Mouse (Mus musculus) brain, embryonic 14.5 days (tissue): Measurements from ENCODE around the gene Scrn1.

Experiments
- CTCF ChIP-seq: fragments of 200-500 bp; IDR thresholded peaks from 2 replicates; pipeline ENCODE4 v1.5.1; 2012; ENCODE audit warnings: inconsistent platforms, mild to moderate bottlenecking, moderate library complexity, borderline replicate concordance; ENCODE audit not compliant: insufficient read depth, insufficient read length; ENCODE audit errors: extremely low read depth
- POLR2A ChIP-seq: fragments of 200-500 bp; IDR thresholded peaks from 2 replicates; pipeline ENCODE4 v1.6.1; 2012; ENCODE audit warnings: mild to moderate bottlenecking, inconsistent platforms, borderline replicate concordance; ENCODE audit not compliant: poor library complexity, insufficient read depth, insufficient read length, severe bottlenecking; ENCODE audit errors: extremely low read depth

DNA sequence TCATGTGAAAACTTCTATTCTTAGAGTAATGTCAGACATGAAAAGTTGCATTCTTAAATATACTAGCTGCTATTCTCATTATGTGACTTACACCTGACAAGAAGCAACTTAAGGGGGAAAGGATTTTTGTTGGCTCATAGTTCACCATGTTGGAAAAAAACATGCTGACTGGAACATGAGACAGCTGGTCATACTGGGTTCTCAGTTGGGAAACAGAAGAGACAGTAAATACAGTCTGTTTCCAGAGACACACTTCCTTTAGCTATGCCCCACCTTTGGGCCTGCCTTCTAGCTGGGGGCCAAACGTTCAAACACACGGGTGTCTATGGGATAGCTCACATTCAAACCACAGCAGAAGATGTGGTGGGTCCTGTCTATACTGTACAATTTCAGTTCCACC is 12.7 kb downstream of the Scrn1 start:
- TF ChIP-seq POLR2A (no peak), CTCF (no peak)
